Mouse (Mus musculus) forebrain, embryonic 16.5 days (tissue): ENCODE results near the gene Lifr. TPM values are rescaled to one million over a fixed set of nuclear protein-coding genes. Genes with fewer than 3 reads are reported as not detected.

Source experiments
- ATAC-seq: fragments of 200-750 bp; cut with Nextera tagmentation; 2 replicates; pipeline ENCODE4 v1.8.0; 2017; ENCODE audit warnings: mild to moderate bottlenecking, moderate library complexity
- H3K27ac ChIP-seq: fragments of 300-500 bp; sonication (generic); 2 replicates; pipeline ENCODE4 v1.5.1; 2014; ENCODE audit warnings: low read length, control low read depth
- H3K27me3 ChIP-seq: fragments of 300-500 bp; sonication (generic); replicated peaks from 2 replicates; pipeline ENCODE4 v1.6.1; 2014; ENCODE audit warnings: low read length; ENCODE audit not compliant: control insufficient read depth, insufficient read depth
- H3K36me3 ChIP-seq: fragments of 300-500 bp; sonication (generic); 2 replicates; pipeline ENCODE4 v1.6.1; 2014; ENCODE audit not compliant: control insufficient read depth, insufficient read depth
- H3K4me1 ChIP-seq: fragments of 300-500 bp; sonication (generic); replicated peaks from 2 replicates; pipeline ENCODE4 v1.6.1; 2014; ENCODE audit warnings: low read length; ENCODE audit not compliant: control insufficient read depth, insufficient read depth
- H3K4me2 ChIP-seq: fragments of 300-500 bp; sonication (generic); 2 replicates; pipeline ENCODE4 v1.6.1; 2014; ENCODE audit warnings: mild to moderate bottlenecking, low read length, control low read depth
- H3K4me3 ChIP-seq: fragments of 300-500 bp; sonication (generic); replicated peaks from 2 replicates; pipeline ENCODE4 v1.5.1; 2014; ENCODE audit warnings: mild to moderate bottlenecking, low read length, control low read depth
- H3K9ac ChIP-seq: fragments of 300-500 bp; sonication (generic); replicated peaks from 2 replicates; pipeline ENCODE4 v1.6.1; 2014; ENCODE audit warnings: low read depth, low read length, control low read depth
- H3K9me3 ChIP-seq: fragments of 300-500 bp; sonication (generic); 2 replicates; pipeline ENCODE4 v1.6.1; 2016; ENCODE audit warnings: low read length; ENCODE audit not compliant: control insufficient read depth
- WGBS: fragments of 180-500 bp; shearing (Covaris S2); extraction: QIAGEN DNeasy Blood & Tissue Kit; methylation state at CpG from one replicate; pipeline ENCODE4 v1.1.7; 2014; 5-methylcytosine and 5-hydroxymethylcytosine counted together
- polyA plus RNA-seq: library from polyadenylated mRNA; unstranded; fragments of >200 nt; fragmentation: Nextera tagmentation; extraction: Ambion mirVana; gene quantifications from 2 replicates; pipeline ENCODE4 v1.2.1, GENCODE M21; 2015

Lifr gene
- polyA plus RNA-seq, 1 experiment from 2014 or later = 7.4 TPM

GRCm38 (mm10) chr15:7208180-7208579 lies 117.8 kb downstream of the Lifr start:
- Histone ChIP-seq H3K4me1 (no peaks in the 10 kb centered on the region), H3K4me2 (no peak overlapping the region), H3K9ac (no peak overlapping the region), H3K36me3 (no peaks in the 10 kb centered on the region), H3K27ac (no peak overlapping the region), H3K27me3 (no peaks in the 10 kb centered on the region), H3K4me3 (no peak overlapping the region), H3K9me3 (no peaks in the 10 kb centered on the region)
- 87% methylated on average over 9 of the region's 9 CpGs for WGBS
- ATAC-seq = no peak

- Histone ChIP-seq H3K4me3 (no peak overlapping the region), H3K27ac (no peak overlapping the region), H3K27me3 (no peaks in the 10 kb centered on the region), H3K4me1 (no peaks in the 10 kb centered on the region), H3K9ac (no peak overlapping the region), H3K36me3 (no peaks in the 10 kb centered on the region), H3K4me2 (no peak overlapping the region), H3K9me3 (no peaks in the 10 kb centered on the region)
- ATAC-seq = peak; percentile 54; the same call in 1 of the 2 replicates
- WGBS = 0% methylated on average over 1 of the region's 1 CpGs
Measured at GRCm38 (mm10) chr15:7213683-7214082, 123.3 kb downstream of the Lifr start.

GRCm38 (mm10) chr15:7215845-7216244 lies 125.4 kb downstream of the Lifr start:
- Histone ChIP-seq H3K27me3 (no peaks in the 10 kb centered on the region), H3K27ac (no peak overlapping the region), H3K4me2 (no peak overlapping the region), H3K4me3 (no peak overlapping the region), H3K9me3 (no peaks in the 10 kb centered on the region), H3K4me1 (no peaks in the 10 kb centered on the region), H3K36me3 (no peaks in the 10 kb centered on the region), H3K9ac (no peak overlapping the region)
- WGBS = 96% methylated on average over 3 of the region's 3 CpGs
- ATAC-seq = no peak

GRCm38 (mm10) chr15:7216581-7217272 lies 126.3 kb downstream of the Lifr start:
- H3K4me1 ChIP-seq = no peaks in the 10 kb centered on the region
- 81% methylated on average over 9 of the region's 9 CpGs for WGBS
- no peak overlapping the region for H3K27ac ChIP-seq
- ATAC-seq = no peak
- H3K4me2 ChIP-seq = no peak overlapping the region
- H3K36me3 ChIP-seq = no peaks in the 10 kb centered on the region
- H3K4me3 ChIP-seq = no peak overlapping the region
- H3K9me3 ChIP-seq = no peaks in the 10 kb centered on the region
- H3K27me3 ChIP-seq = no peaks in the 10 kb centered on the region
- H3K9ac ChIP-seq = no peak overlapping the region

GRCm38 (mm10) chr15:7217273-7217598 lies 126.8 kb downstream of the Lifr start:
- Histone ChIP-seq H3K4me3 (no peak overlapping the region), H3K4me2 (no peak overlapping the region), H3K36me3 (no peaks in the 10 kb centered on the region), H3K9me3 (no peaks in the 10 kb centered on the region), H3K4me1 (no peaks in the 10 kb centered on the region), H3K9ac (no peak overlapping the region), H3K27me3 (no peaks in the 10 kb centered on the region), H3K27ac (no peak overlapping the region)
- WGBS = 89% methylated on average over 6 of the region's 6 CpGs
- ATAC-seq = no peak

- no peak overlapping the region for H3K27ac ChIP-seq
- WGBS = 53% methylated on average over 11 of the region's 11 CpGs
- no peaks in the 10 kb centered on the region for H3K36me3 ChIP-seq
- H3K9me3 ChIP-seq = no peaks in the 10 kb centered on the region
- no peak overlapping the region for H3K9ac ChIP-seq
- H3K4me3 ChIP-seq = no peak overlapping the region
- no peaks in the 10 kb centered on the region for H3K27me3 ChIP-seq
- ATAC-seq = no peak
- H3K4me2 ChIP-seq = no peak overlapping the region
- H3K4me1 ChIP-seq = peaks cover 11% of the 10 kb centered on the region
Measured at GRCm38 (mm10) chr15:7222809-7223208, 132.4 kb downstream of the Lifr start.

- H3K4me1 ChIP-seq = peaks cover 11% of the 10 kb centered on the region
- peak; percentile 41 for ATAC-seq
- H3K36me3 ChIP-seq = no peaks in the 10 kb centered on the region
- H3K27me3 ChIP-seq = no peaks in the 10 kb centered on the region
- no peaks in the 10 kb centered on the region for H3K9me3 ChIP-seq
- no peak overlapping the region for H3K4me2 ChIP-seq
- no peak overlapping the region for H3K9ac ChIP-seq
- H3K27ac ChIP-seq = no peak overlapping the region
- no peak overlapping the region for H3K4me3 ChIP-seq
- WGBS = 62% methylated on average over 12 of the region's 12 CpGs
Measured at GRCm38 (mm10) chr15:7224151-7224775, 133.8 kb downstream of the Lifr start.

GRCm38 (mm10) chr15:7226225-7226624 lies 135.8 kb downstream of the Lifr start:
- 4% methylated on average over 5 of the region's 5 CpGs for WGBS
- no peaks in the 10 kb centered on the region for H3K9me3 ChIP-seq

GRCm38 (mm10) chr15:7233393-7234090 lies 143.1 kb downstream of the Lifr start:
- Histone ChIP-seq H3K9me3 (no peaks in the 10 kb centered on the region), H3K4me2 (no peak overlapping the region), H3K36me3 (no peaks in the 10 kb centered on the region), H3K27ac (no peak overlapping the region), H3K27me3 (no peaks in the 10 kb centered on the region), H3K4me3 (no peak overlapping the region), H3K9ac (no peak overlapping the region), H3K4me1 (no peaks in the 10 kb centered on the region)
- ATAC-seq = no peak
- WGBS = 92% methylated on average over 13 of the region's 13 CpGs

More at GRCm38 (mm10) chr15:7226225-7226624, 135.8 kb downstream of the Lifr start:
- Histone ChIP-seq H3K36me3 (no peaks in the 10 kb centered on the region), H3K4me1 (peaks cover 11% of the 10 kb centered on the region), H3K4me2 (no peak overlapping the region), H3K27me3 (no peaks in the 10 kb centered on the region), H3K4me3 (no peak overlapping the region), H3K27ac (no peak overlapping the region), H3K9ac (no peak overlapping the region)
- peak; percentile 92 for ATAC-seq
